Mouse (Mus musculus): ENCODE results near the gene Prkacb.
"Not testable (repeated sequence)": the region's sequence is repeated elsewhere in the genome, so short reads cannot be mapped to it uniquely, and the experiment has no call there.

GRCm38 (mm10) chr3:146763054-146763453 is 49.7 kb downstream of the Prkacb start:
- not testable (repeated sequence) for TF ChIP-seq CTCF (IDR thresholded peaks at IDR 0.05; ENCODE audit: low read depth, low read length); TAL1 (conservative IDR thresholded peaks at IDR 0.05; ENCODE audit: low read depth, low read length); GATA1 (IDR thresholded peaks at IDR 0.05; ENCODE audit: borderline replicate concordance, low read length); POLR2AphosphoS5 (IDR thresholded peaks at IDR 0.05; ENCODE audit: insufficient replicate concordance, low read depth, low read length)

Data from G1E (cell line).